Mouse (Mus musculus): ENCODE data around the gene Asgr1. TPM values are rescaled to one million over a fixed set of nuclear protein-coding genes. Genes with fewer than 3 reads are reported as not detected.

The Asgr1 gene
- polyA plus RNA-seq, 1 experiment from 2014 or later, result 0.40 TPM

GRCm38 (mm10) chr11:70084563-70084962, 30.7 kb downstream of the Asgr1 start:
- Histone ChIP-seq H3K4me2 (replicated peaks; ENCODE audit: low read depth, low read length) (no peak overlapping the region), H3K9me3 (ENCODE audit: control insufficient read depth, low read length) (no peaks in the 10 kb centered on the region), H3K27ac (ENCODE audit: low read depth, low read length) (no peak overlapping the region), H3K4me1 (replicated peaks; ENCODE audit: control insufficient read depth, insufficient read depth, low read length) (no peaks in the 10 kb centered on the region), H3K4me3 (ENCODE audit: low read depth, low read length) (no peak overlapping the region), H3K9ac (ENCODE audit: low read depth, low read length) (no peak overlapping the region), H3K36me3 (ENCODE audit: control insufficient read depth, insufficient read depth, low read length) (no peaks in the 10 kb centered on the region), H3K27me3 (ENCODE audit: control insufficient read depth, insufficient read depth, low read length) (no peaks in the 10 kb centered on the region)
- 79% methylated on average over 8 of the region's 8 CpGs for WGBS
- DNase-seq (ENCODE audit: low spot score) (no peak), ATAC-seq (ENCODE audit: low FRiP score) (no peak)

GRCm38 (mm10) chr11:70091986-70092783, 38.3 kb downstream of the Asgr1 start, which contains the start of gene Asgr2:
Gene Asgr2, plus strand, starts transcription at chr11:70092644.
- 85% methylated on average over 12 of the region's 12 CpGs for WGBS
- Histone ChIP-seq H3K4me1 (replicated peaks; ENCODE audit: control insufficient read depth, insufficient read depth, low read length) (no peaks in the 10 kb centered on the region), H3K9ac (ENCODE audit: low read depth, low read length) (no peak within 1 kb of the TSS), H3K27ac (ENCODE audit: low read depth, low read length) (no peak within 1 kb of the TSS), H3K4me2 (replicated peaks; ENCODE audit: low read depth, low read length) (no peak within 1 kb of the TSS), H3K9me3 (ENCODE audit: control insufficient read depth, low read length) (no peaks in the 10 kb centered on the region), H3K36me3 (ENCODE audit: control insufficient read depth, insufficient read depth, low read length) (no peaks in the 10 kb centered on the region), H3K27me3 (ENCODE audit: control insufficient read depth, insufficient read depth, low read length) (no peaks in the 10 kb centered on the region), H3K4me3 (ENCODE audit: low read depth, low read length) (no peak within 1 kb of the TSS)
- DNase-seq (ENCODE audit: low spot score), result no peak
- ATAC-seq (ENCODE audit: low FRiP score), result no peak

GRCm38 (mm10) chr11:70097396-70097795, 43.5 kb downstream of the Asgr1 start:
- 83% methylated on average over 11 of the region's 11 CpGs for WGBS
- Histone ChIP-seq H3K9ac (ENCODE audit: low read depth, low read length) (no peak overlapping the region), H3K4me3 (ENCODE audit: low read depth, low read length) (no peak overlapping the region), H3K36me3 (ENCODE audit: control insufficient read depth, insufficient read depth, low read length) (no peaks in the 10 kb centered on the region), H3K4me2 (replicated peaks; ENCODE audit: low read depth, low read length) (no peak overlapping the region), H3K27ac (ENCODE audit: low read depth, low read length) (no peak overlapping the region), H3K4me1 (replicated peaks; ENCODE audit: control insufficient read depth, insufficient read depth, low read length) (no peaks in the 10 kb centered on the region), H3K27me3 (ENCODE audit: control insufficient read depth, insufficient read depth, low read length) (no peaks in the 10 kb centered on the region), H3K9me3 (ENCODE audit: control insufficient read depth, low read length) (no peaks in the 10 kb centered on the region)
- no peak for ATAC-seq (ENCODE audit: low FRiP score)
- DNase-seq (ENCODE audit: low spot score), result peak; percentile 11

GRCm38 (mm10) chr11:70099102-70099501, 45.2 kb downstream of the Asgr1 start:
- ATAC-seq (ENCODE audit: low FRiP score), result no peak

GRCm38 (mm10) chr11:70099809-70100208, 45.9 kb downstream of the Asgr1 start:
- Histone ChIP-seq H3K27ac (ENCODE audit: low read depth, low read length) (no peak overlapping the region), H3K4me3 (ENCODE audit: low read depth, low read length) (no peak overlapping the region), H3K27me3 (ENCODE audit: control insufficient read depth, insufficient read depth, low read length) (no peaks in the 10 kb centered on the region), H3K9me3 (ENCODE audit: control insufficient read depth, low read length) (no peaks in the 10 kb centered on the region), H3K9ac (ENCODE audit: low read depth, low read length) (no peak overlapping the region), H3K36me3 (ENCODE audit: control insufficient read depth, insufficient read depth, low read length) (no peaks in the 10 kb centered on the region), H3K4me1 (replicated peaks; ENCODE audit: control insufficient read depth, insufficient read depth, low read length) (no peaks in the 10 kb centered on the region), H3K4me2 (replicated peaks; ENCODE audit: low read depth, low read length) (no peak overlapping the region)
- 84% methylated on average over 2 of the region's 2 CpGs for WGBS
- ATAC-seq (ENCODE audit: low FRiP score) (no peak), DNase-seq (ENCODE audit: low spot score) (no peak)

More at GRCm38 (mm10) chr11:70099102-70099501, 45.2 kb downstream of the Asgr1 start:
- Histone ChIP-seq H3K36me3 (ENCODE audit: control insufficient read depth, insufficient read depth, low read length) (no peaks in the 10 kb centered on the region), H3K4me3 (ENCODE audit: low read depth, low read length) (no peak overlapping the region), H3K27me3 (ENCODE audit: control insufficient read depth, insufficient read depth, low read length) (no peaks in the 10 kb centered on the region), H3K9ac (ENCODE audit: low read depth, low read length) (no peak overlapping the region), H3K27ac (ENCODE audit: low read depth, low read length) (no peak overlapping the region), H3K9me3 (ENCODE audit: control insufficient read depth, low read length) (no peaks in the 10 kb centered on the region), H3K4me1 (replicated peaks; ENCODE audit: control insufficient read depth, insufficient read depth, low read length) (no peaks in the 10 kb centered on the region), H3K4me2 (replicated peaks; ENCODE audit: low read depth, low read length) (no peak overlapping the region)
- 93% methylated on average over 2 of the region's 2 CpGs for WGBS
- DNase-seq (ENCODE audit: low spot score), result no peak

- no peak overlapping the region for H3K4me2 ChIP-seq (replicated peaks; ENCODE audit: low read depth, low read length)
- 85% methylated on average over 14 of the region's 14 CpGs for WGBS
- ATAC-seq (ENCODE audit: low FRiP score), result no peak
These were observed 49.9 kb downstream of the Asgr1 start for GRCm38 (mm10) chr11:70103701-70104315.

GRCm38 (mm10) chr11:70107085-70107484, 53.2 kb downstream of the Asgr1 start:
- no peaks in the 10 kb centered on the region for H3K4me1 ChIP-seq (replicated peaks; ENCODE audit: control insufficient read depth, insufficient read depth, low read length)
- H3K9ac ChIP-seq (ENCODE audit: low read depth, low read length), result no peak overlapping the region
- H3K36me3 ChIP-seq (ENCODE audit: control insufficient read depth, insufficient read depth, low read length), result no peaks in the 10 kb centered on the region
- no peak overlapping the region for H3K4me2 ChIP-seq (replicated peaks; ENCODE audit: low read depth, low read length)
- H3K4me3 ChIP-seq (ENCODE audit: low read depth, low read length), result no peak overlapping the region
- 76% methylated on average over 8 of the region's 8 CpGs for WGBS
- no peaks in the 10 kb centered on the region for H3K9me3 ChIP-seq (ENCODE audit: control insufficient read depth, low read length)
- H3K27me3 ChIP-seq (ENCODE audit: control insufficient read depth, insufficient read depth, low read length), result no peaks in the 10 kb centered on the region
- DNase-seq (ENCODE audit: low spot score) (no peak), ATAC-seq (ENCODE audit: low FRiP score) (no peak)
- no peak overlapping the region for H3K27ac ChIP-seq (ENCODE audit: low read depth, low read length)

More at GRCm38 (mm10) chr11:70103701-70104315, 49.9 kb downstream of the Asgr1 start:
- DNase-seq (ENCODE audit: low spot score), result peak; percentile 4
- Histone ChIP-seq H3K4me1 (replicated peaks; ENCODE audit: control insufficient read depth, insufficient read depth, low read length) (no peaks in the 10 kb centered on the region), H3K9me3 (ENCODE audit: control insufficient read depth, low read length) (no peaks in the 10 kb centered on the region), H3K27me3 (ENCODE audit: control insufficient read depth, insufficient read depth, low read length) (no peaks in the 10 kb centered on the region), H3K9ac (ENCODE audit: low read depth, low read length) (no peak overlapping the region), H3K4me3 (ENCODE audit: low read depth, low read length) (no peak overlapping the region), H3K27ac (ENCODE audit: low read depth, low read length) (no peak overlapping the region), H3K36me3 (ENCODE audit: control insufficient read depth, insufficient read depth, low read length) (no peaks in the 10 kb centered on the region)
